Mouse (Mus musculus): Measurements from ENCODE around the gene Adcy6. TPM values are rescaled to one million over a fixed set of nuclear protein-coding genes. Genes with fewer than 3 reads are reported as not detected.

The Adcy6 gene
- polyA plus RNA-seq, 1 experiment from 2014 or later, result 9.5 TPM

DNA sequence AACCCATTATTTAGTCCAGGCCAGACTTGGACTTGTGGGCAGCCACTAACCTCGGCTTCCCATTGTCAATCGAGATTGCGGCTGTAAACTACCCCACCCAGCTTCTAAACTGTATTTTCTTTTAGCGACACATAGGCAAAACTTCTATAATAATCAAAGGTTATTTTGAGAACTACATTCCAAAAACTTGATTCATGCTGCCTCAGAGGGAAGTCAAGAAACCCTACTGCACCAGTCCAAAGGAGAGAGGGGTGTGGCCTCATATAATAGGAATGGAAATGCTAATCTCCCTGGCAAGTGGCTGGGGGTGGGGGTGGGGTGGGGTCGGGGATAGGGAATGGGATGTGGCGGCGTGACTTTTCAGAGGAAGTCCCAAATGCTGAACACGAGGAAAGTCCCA lies 16.2 kb upstream of the Adcy6 start:
- H3K36me3 ChIP-seq (ENCODE audit: control insufficient read depth, insufficient read depth, low read length), result no peaks in the 10 kb centered on the region
- TF ChIP-seq CTCF (IDR thresholded peaks at IDR 0.05; ENCODE audit: low read depth), result no peak
- no peak for TF ChIP-seq EP300 (optimal IDR thresholded peaks at IDR 0.05)
- no peaks in the 10 kb centered on the region for H3K27me3 ChIP-seq (ENCODE audit: control insufficient read depth, insufficient read depth, low read length)
- no peak overlapping the region for H3K27ac ChIP-seq (replicated peaks)
- ATAC-seq (ENCODE audit: low FRiP score, low TSS enrichment) (no peak), DNase-seq (ENCODE audit: low spot score) (no peak)
- WGBS, result 8% methylated on average over 8 of the region's 8 CpGs
- no peaks in the 10 kb centered on the region for H3K9me3 ChIP-seq (ENCODE audit: control insufficient read depth, low read length)
- H3K9ac ChIP-seq (ENCODE audit: low read length), result no peak overlapping the region
- H3K4me3 ChIP-seq (ENCODE audit: low read depth, low read length), result no peak overlapping the region
- no peaks in the 10 kb centered on the region for H3K4me1 ChIP-seq (replicated peaks; ENCODE audit: control insufficient read depth, insufficient read depth)
- no peak overlapping the region for H3K4me2 ChIP-seq (replicated peaks; ENCODE audit: low read depth)

DNA sequence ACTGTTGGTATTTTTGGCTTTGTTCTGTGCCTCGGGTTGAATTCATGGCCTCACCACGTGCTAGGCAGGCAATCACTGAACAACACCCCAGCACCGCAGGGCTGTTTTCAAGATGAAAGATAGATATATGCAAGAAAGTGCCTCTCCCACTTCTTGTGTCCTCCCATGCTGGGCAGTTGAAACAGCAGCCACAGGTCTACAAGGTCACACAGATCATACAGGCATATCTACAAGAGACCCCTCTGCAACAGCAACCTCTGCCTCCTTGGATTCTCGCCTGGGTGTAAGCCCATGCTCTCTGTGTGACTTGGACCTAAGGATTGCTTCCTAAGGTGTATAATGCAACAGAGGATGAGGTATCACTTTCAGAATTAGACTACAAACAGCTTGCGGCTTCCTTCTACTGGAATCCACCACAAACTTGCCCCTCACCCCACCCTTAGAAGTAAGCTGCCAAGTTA lies 13.5 kb upstream of the Adcy6 start:
- no peak for ATAC-seq (ENCODE audit: low FRiP score, low TSS enrichment)
- no peaks in the 10 kb centered on the region for H3K4me1 ChIP-seq (replicated peaks; ENCODE audit: control insufficient read depth, insufficient read depth)
- DNase-seq (ENCODE audit: low spot score), result peak; percentile 12
- H3K36me3 ChIP-seq (ENCODE audit: control insufficient read depth, insufficient read depth, low read length), result no peaks in the 10 kb centered on the region
- H3K9ac ChIP-seq (ENCODE audit: low read length), result no peak overlapping the region
- H3K27ac ChIP-seq (replicated peaks), result no peak overlapping the region
- H3K27me3 ChIP-seq (ENCODE audit: control insufficient read depth, insufficient read depth, low read length), result no peaks in the 10 kb centered on the region
- H3K9me3 ChIP-seq (ENCODE audit: control insufficient read depth, low read length), result no peaks in the 10 kb centered on the region
- H3K4me3 ChIP-seq (ENCODE audit: low read depth, low read length), result no peak overlapping the region
- 56% methylated on average over 5 of the region's 5 CpGs for WGBS
- TF ChIP-seq CTCF (IDR thresholded peaks at IDR 0.05; ENCODE audit: low read depth), result no peak
- no peak for TF ChIP-seq EP300 (optimal IDR thresholded peaks at IDR 0.05)
- no peak overlapping the region for H3K4me2 ChIP-seq (replicated peaks; ENCODE audit: low read depth)

DNA sequence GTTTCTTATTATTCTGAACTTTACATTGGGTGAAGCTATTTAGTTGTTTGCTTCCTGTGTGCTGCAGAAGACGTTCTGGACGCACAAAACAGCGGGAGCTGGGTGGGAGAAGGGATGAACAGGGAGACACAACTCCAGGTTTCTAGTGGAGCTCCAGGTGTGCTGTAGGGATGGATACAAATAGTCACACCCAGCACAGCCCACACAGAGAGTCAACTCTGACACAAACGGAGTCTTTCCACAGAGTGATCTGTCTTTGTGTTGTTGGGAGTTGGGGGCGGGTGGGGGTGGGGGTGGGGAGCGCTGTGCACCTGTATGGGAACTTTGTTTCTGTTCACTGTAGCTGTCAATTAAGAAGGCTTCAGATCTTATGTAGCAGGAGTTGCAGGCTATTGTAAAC lies 12.8 kb upstream of the Adcy6 start:
- Histone ChIP-seq H3K4me3 (ENCODE audit: low read depth, low read length) (no peak overlapping the region), H3K36me3 (ENCODE audit: control insufficient read depth, insufficient read depth, low read length) (no peaks in the 10 kb centered on the region), H3K4me2 (replicated peaks; ENCODE audit: low read depth) (no peak overlapping the region), H3K27me3 (ENCODE audit: control insufficient read depth, insufficient read depth, low read length) (no peaks in the 10 kb centered on the region), H3K4me1 (replicated peaks; ENCODE audit: control insufficient read depth, insufficient read depth) (no peaks in the 10 kb centered on the region), H3K9ac (ENCODE audit: low read length) (no peak overlapping the region), H3K27ac (replicated peaks) (no peak overlapping the region), H3K9me3 (ENCODE audit: control insufficient read depth, low read length) (no peaks in the 10 kb centered on the region)
- DNase-seq (ENCODE audit: low spot score) (no peak), ATAC-seq (ENCODE audit: low FRiP score, low TSS enrichment) (no peak)
- WGBS, result 24% methylated on average over 6 of the region's 6 CpGs
- no peak for TF ChIP-seq EP300 (optimal IDR thresholded peaks at IDR 0.05)
- TF ChIP-seq CTCF (IDR thresholded peaks at IDR 0.05; ENCODE audit: low read depth), result no peak

DNA sequence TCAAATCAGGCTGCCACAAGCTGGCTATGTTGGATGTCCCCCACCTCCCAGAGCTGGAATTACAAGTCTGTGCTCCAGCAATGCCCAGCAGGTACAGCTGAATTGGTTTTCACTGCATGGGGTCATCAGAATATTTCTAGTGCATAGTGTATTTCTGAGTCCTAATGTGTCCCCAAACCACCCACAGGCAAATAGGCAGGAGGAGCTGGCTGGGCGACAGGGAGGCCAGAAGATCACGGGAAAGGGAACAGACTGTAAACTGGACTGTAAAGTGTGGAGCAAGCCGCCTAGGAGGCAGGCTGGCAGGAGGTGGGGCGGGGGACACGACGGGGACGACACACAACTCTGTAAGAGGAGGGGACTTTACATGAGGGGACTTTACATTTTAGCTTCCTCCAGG lies 12.3 kb upstream of the Adcy6 start:
- Histone ChIP-seq H3K9ac (ENCODE audit: low read length) (no peak overlapping the region), H3K4me2 (replicated peaks; ENCODE audit: low read depth) (no peak overlapping the region), H3K9me3 (ENCODE audit: control insufficient read depth, low read length) (no peaks in the 10 kb centered on the region), H3K36me3 (ENCODE audit: control insufficient read depth, insufficient read depth, low read length) (no peaks in the 10 kb centered on the region), H3K27me3 (ENCODE audit: control insufficient read depth, insufficient read depth, low read length) (no peaks in the 10 kb centered on the region), H3K4me1 (replicated peaks; ENCODE audit: control insufficient read depth, insufficient read depth) (no peaks in the 10 kb centered on the region), H3K27ac (replicated peaks) (no peak overlapping the region), H3K4me3 (ENCODE audit: low read depth, low read length) (no peak overlapping the region)
- DNase-seq (ENCODE audit: low spot score) (peak; percentile 12), ATAC-seq (ENCODE audit: low FRiP score, low TSS enrichment) (no peak)
- TF ChIP-seq EP300 (optimal IDR thresholded peaks at IDR 0.05), result no peak
- TF ChIP-seq CTCF (IDR thresholded peaks at IDR 0.05; ENCODE audit: low read depth), result no peak
- 19% methylated on average over 7 of the region's 7 CpGs for WGBS

DNA sequence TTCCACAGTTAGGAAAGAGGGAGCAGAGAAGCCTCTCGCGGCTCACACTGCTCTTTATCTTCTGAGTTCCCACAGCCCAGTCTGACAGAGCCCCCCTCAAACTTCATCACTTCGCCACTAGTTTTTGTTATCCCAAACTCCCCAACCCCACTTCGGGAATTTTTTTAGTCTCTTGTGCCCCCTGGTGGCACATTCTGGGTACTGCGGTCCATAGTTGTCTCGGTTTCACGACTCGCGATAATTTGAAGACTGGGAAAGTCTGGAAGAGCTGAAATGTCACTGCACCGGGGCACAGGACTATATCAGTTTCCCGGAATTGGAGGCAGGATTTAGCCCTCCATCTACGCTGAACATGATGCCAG lies 7.3 kb upstream of the Adcy6 start:
- no peaks in the 10 kb centered on the region for H3K9me3 ChIP-seq (ENCODE audit: control insufficient read depth, low read length)
- no peaks in the 10 kb centered on the region for H3K36me3 ChIP-seq (ENCODE audit: control insufficient read depth, insufficient read depth, low read length)
- peak; percentile 85 for DNase-seq (ENCODE audit: low spot score)
- no peak overlapping the region for H3K27ac ChIP-seq (replicated peaks)
- no peak overlapping the region for H3K4me2 ChIP-seq (replicated peaks; ENCODE audit: low read depth)
- no peaks in the 10 kb centered on the region for H3K27me3 ChIP-seq (ENCODE audit: control insufficient read depth, insufficient read depth, low read length)
- peak; percentile 43 for ATAC-seq (ENCODE audit: low FRiP score, low TSS enrichment)
- H3K4me1 ChIP-seq (replicated peaks; ENCODE audit: control insufficient read depth, insufficient read depth), result no peaks in the 10 kb centered on the region; the same call in 1 of the 2 replicates
- H3K9ac ChIP-seq (ENCODE audit: low read length), result no peak overlapping the region
- WGBS, result 0% methylated on average over 12 of the region's 12 CpGs
- no peak overlapping the region for H3K4me3 ChIP-seq (ENCODE audit: low read depth, low read length)
- no peak for TF ChIP-seq EP300 (optimal IDR thresholded peaks at IDR 0.05)
- peak; percentile 91 for TF ChIP-seq CTCF (IDR thresholded peaks at IDR 0.05; ENCODE audit: low read depth)

GRCm38 (mm10) chr15:98616362-98617175 lies 6.7 kb upstream of the Adcy6 start:
- Histone ChIP-seq H3K4me2 (replicated peaks; ENCODE audit: low read depth) (no peak overlapping the region), H3K4me3 (ENCODE audit: low read depth, low read length) (no peak overlapping the region), H3K9ac (ENCODE audit: low read length) (no peak overlapping the region), H3K36me3 (ENCODE audit: control insufficient read depth, insufficient read depth, low read length) (no peaks in the 10 kb centered on the region), H3K27me3 (ENCODE audit: control insufficient read depth, insufficient read depth, low read length) (no peaks in the 10 kb centered on the region), H3K27ac (replicated peaks) (no peak overlapping the region), H3K9me3 (ENCODE audit: control insufficient read depth, low read length) (no peaks in the 10 kb centered on the region), H3K4me1 (replicated peaks; ENCODE audit: control insufficient read depth, insufficient read depth) (no peaks in the 10 kb centered on the region; the same call in 1 of the 2 replicates)
- ATAC-seq (ENCODE audit: low FRiP score, low TSS enrichment), result peak; percentile 76
- no peak for TF ChIP-seq EP300 (optimal IDR thresholded peaks at IDR 0.05)
- TF ChIP-seq CTCF (IDR thresholded peaks at IDR 0.05; ENCODE audit: low read depth), result no peak
- WGBS, result 40% methylated on average over 20 of the region's 20 CpGs
- DNase-seq (ENCODE audit: low spot score), result peak; percentile 44
